Mouse (Mus musculus): ENCODE measurements at regions not wholly inside any gene's neighbourhood (a gene's known extent, or its start where the extent isn't known, plus 50 kb on each side); places are given as distances from the start of the nearest gene placed in this dataset.

- no peak for TF ChIP-seq ZNF384 (IDR thresholded peaks at IDR 0.05; ENCODE audit: low read depth, low read length)
- TF ChIP-seq ZC3H11A (IDR thresholded peaks at IDR 0.05; ENCODE audit: borderline replicate concordance, low read depth, low read length), result no peak
- no peak for TF ChIP-seq CHD2 (IDR thresholded peaks at IDR 0.05; ENCODE audit: low read depth, low read length)
- TF ChIP-seq HCFC1 (IDR thresholded peaks at IDR 0.05; ENCODE audit: borderline replicate concordance, insufficient read depth, low read length), result no peak
- TF ChIP-seq MAFK (IDR thresholded peaks at IDR 0.05; ENCODE audit: insufficient read depth, low read depth, low read length), result no peak
These were observed 50.9 kb upstream of the Zc3h12a start for GRCm38 (mm10) chr4:125178552-125178951.

All from ES-E14 (cell line).